Mouse (Mus musculus) kidney, postnatal 0 days (tissue): Measurements from ENCODE around the gene Galnt11. TPM values are rescaled to one million over a fixed set of nuclear protein-coding genes. Genes with fewer than 3 reads are reported as not detected.

Experiments
- ATAC-seq: fragments of 200-750 bp; cut with Nextera tagmentation; replicated peaks from 2 replicates; pipeline ENCODE4 v1.8.0; 2017; ENCODE audit warnings: low read depth, moderate number of reproducible peaks, moderate TSS enrichment, moderate library complexity; ENCODE audit not compliant: low FRiP score
- DNase-seq: peaks from one replicate; pipeline ENCODE4 v3.0.0-alpha.2; 2016; ENCODE audit warnings: low spot score
- H3K27ac ChIP-seq: fragments of 300-500 bp; sonication (generic); 2 replicates; pipeline ENCODE4 v1.5.1; 2014; ENCODE audit warnings: mild to moderate bottlenecking
- H3K27me3 ChIP-seq: fragments of 300-500 bp; sonication (generic); 2 replicates; pipeline ENCODE4 v1.6.1; 2014; ENCODE audit warnings: low read length, mixed read lengths; ENCODE audit not compliant: insufficient read depth
- H3K36me3 ChIP-seq: fragments of 300-500 bp; sonication (generic); 2 replicates; pipeline ENCODE4 v1.6.1; 2014; ENCODE audit warnings: low read length, mixed read lengths; ENCODE audit not compliant: insufficient read depth
- H3K4me1 ChIP-seq: fragments of 300-500 bp; sonication (generic); replicated peaks from 2 replicates; pipeline ENCODE4 v1.6.1; 2014; ENCODE audit warnings: antibody characterized with exemption, low read length, mixed read lengths; ENCODE audit not compliant: insufficient read depth
- H3K4me2 ChIP-seq: fragments of 300-500 bp; sonication (generic); 2 replicates; pipeline ENCODE4 v1.6.1; 2014; ENCODE audit warnings: mild to moderate bottlenecking, low read length, moderate library complexity, mixed read lengths
- H3K4me3 ChIP-seq: fragments of 300-500 bp; sonication (generic); replicated peaks from 2 replicates; pipeline ENCODE4 v1.5.1; 2014; ENCODE audit warnings: low read depth, low read length
- H3K9ac ChIP-seq: fragments of 300-500 bp; sonication (generic); 2 replicates; pipeline ENCODE4 v1.6.1; 2014; ENCODE audit warnings: low read depth, low read length
- H3K9me3 ChIP-seq: fragments of 300-500 bp; sonication (generic); replicated peaks from 2 replicates; pipeline ENCODE4 v1.6.1; 2016; ENCODE audit warnings: low read length, inconsistent platforms, mixed read lengths
- CTCF ChIP-seq: IDR thresholded peaks from 2 replicates; pipeline ENCODE4 v1.5.1; 2016; ENCODE audit warnings: antibody characterized with exemption, low read depth, mild to moderate bottlenecking, moderate library complexity
- WGBS: fragments of 180-500 bp; shearing (Covaris S2); extraction: QIAGEN DNeasy Blood & Tissue Kit; methylation state at CpG from one replicate; pipeline ENCODE4 v1.1.7; 2014; 5-methylcytosine and 5-hydroxymethylcytosine counted together
- polyA plus RNA-seq: library from polyadenylated mRNA; unstranded; fragments of >200 nt; fragmentation: Nextera tagmentation; extraction: Ambion mirVana; gene quantifications from 2 replicates; pipeline ENCODE4 v1.2.1, GENCODE M21; 2015

Galnt11 gene
- polyA plus RNA-seq, 1 experiment from 2014 or later = 212 TPM

DNA sequence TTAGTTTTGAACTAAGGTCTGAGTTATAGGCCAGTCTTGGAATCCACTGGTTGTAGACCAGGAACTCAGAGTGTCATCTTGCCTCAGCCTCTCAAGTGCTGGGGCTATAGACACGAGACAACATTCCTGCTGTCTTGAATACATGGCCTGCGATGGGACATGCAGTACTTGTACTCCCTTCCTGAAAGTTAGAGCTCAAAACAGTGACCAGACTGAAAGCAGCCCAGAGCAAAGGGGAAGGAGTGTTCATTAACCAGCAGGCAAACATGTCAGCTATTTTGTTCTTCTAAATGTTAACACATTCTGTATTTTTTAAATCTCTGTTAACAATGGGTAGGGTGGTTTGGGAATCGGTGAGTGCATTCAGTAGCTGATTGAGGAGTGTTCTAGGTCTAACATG lies 25.3 kb downstream of the Galnt11 start:
- Histone ChIP-seq H3K27ac (peak overlapping the region; percentile 51), H3K9ac (no peak overlapping the region), H3K36me3 (peaks cover 9% of the 10 kb centered on the region; the same call in 1 of the 2 replicates), H3K4me2 (peak overlapping the region; percentile 25), H3K27me3 (no peaks in the 10 kb centered on the region), H3K9me3 (no peaks in the 10 kb centered on the region), H3K4me3 (no peak overlapping the region), H3K4me1 (peaks cover 7% of the 10 kb centered on the region; the same call in 1 of the 2 replicates)
- ATAC-seq (no peak), DNase-seq (no peak)
- TF ChIP-seq CTCF = no peak
- 62% methylated on average over 3 of the region's 3 CpGs for WGBS

DNA sequence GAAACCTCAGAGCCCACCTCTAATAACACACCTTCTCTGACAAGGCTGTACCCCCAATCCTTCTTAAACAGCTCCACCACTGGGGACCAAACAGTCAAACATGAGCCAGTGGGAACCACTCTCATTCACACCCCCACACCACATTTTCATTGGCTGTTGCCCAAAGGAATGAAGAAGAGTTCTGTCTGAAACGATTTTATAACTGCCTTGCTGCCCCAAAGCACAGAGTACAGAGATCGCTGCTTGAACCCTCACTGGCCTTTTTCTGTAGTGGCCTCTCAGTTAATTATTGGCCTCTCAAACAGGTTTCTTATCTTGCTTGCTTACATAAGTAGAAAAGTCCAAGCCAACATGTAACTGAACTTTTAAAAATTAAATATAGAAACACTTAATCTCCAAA lies 30.7 kb downstream of the Galnt11 start:
- Histone ChIP-seq H3K27me3 (no peaks in the 10 kb centered on the region), H3K4me2 (no peak overlapping the region), H3K9ac (no peak overlapping the region), H3K27ac (peak overlapping the region; percentile 88), H3K9me3 (no peaks in the 10 kb centered on the region), H3K4me1 (peaks cover 9% of the 10 kb centered on the region; the same call in 1 of the 2 replicates), H3K36me3 (peaks cover 41% of the 10 kb centered on the region; the same call in 1 of the 2 replicates), H3K4me3 (no peak overlapping the region)
- WGBS = 45% methylated on average over 2 of the region's 2 CpGs
- no peak for TF ChIP-seq CTCF
- DNase-seq = peak; percentile 34
- peak; percentile 87 for ATAC-seq

DNA sequence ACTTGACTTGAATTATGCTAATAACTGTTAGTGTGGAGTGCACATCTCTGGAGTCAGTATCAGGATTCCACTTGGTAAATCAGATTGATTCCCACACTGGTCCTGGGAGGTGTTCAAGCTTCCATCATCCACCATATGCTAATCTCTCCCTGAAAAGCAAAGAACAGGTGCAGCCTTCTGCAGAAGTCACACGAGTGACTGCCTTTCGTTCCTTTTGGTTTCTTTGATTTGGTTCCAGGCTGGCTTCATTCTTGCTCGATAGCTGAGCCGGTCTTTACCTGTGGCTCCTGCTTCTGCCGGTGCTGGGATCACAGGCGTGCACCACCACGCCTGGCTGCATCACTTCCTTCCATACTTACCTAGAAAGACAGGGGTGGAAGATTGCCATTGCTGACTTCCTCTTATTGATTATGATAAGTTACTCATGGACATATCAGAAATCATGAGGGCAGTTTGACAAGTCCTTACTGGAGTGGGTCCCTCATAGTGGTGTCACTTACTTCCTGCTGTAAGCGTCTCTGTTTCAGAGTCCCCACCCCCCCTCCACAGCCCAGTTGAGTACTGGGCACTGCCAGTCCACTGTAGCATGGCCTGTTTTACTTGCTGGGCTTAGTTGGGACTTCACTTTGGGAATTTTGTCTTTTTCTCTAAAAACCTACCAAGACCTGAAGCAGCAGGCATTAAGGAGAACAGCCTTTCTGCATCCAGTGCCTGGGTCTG lies 31.3 kb downstream of the Galnt11 start:
- peak; percentile 75 for ATAC-seq
- Histone ChIP-seq H3K4me3 (no peak overlapping the region), H3K27ac (peak overlapping the region; percentile 88), H3K4me1 (peaks cover 7% of the 10 kb centered on the region; the same call in 1 of the 2 replicates), H3K9me3 (no peaks in the 10 kb centered on the region), H3K27me3 (no peaks in the 10 kb centered on the region), H3K4me2 (no peak overlapping the region), H3K36me3 (peaks cover 41% of the 10 kb centered on the region; the same call in 1 of the 2 replicates), H3K9ac (no peak overlapping the region)
- no peak for DNase-seq
- no peak for TF ChIP-seq CTCF
- 67% methylated on average over 8 of the region's 8 CpGs for WGBS

DNA sequence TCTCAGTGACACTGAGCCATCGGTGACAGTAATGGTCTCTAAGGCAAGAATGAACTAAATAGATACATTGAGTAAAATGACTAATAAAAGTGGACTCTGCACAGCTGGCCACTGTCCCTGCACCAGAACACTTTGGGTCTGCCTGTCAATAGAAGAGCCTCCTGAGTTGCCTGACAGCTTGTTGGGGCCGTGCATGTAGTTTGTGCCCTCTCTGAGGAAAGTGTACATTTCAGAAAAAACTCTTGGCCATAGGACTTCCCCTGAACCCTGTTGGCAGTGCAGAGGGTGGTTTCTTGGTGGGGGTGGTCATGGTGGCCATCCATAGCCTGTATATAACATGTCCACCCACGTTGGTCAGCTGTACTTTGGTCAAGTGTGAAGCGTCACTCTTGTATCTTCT lies 32.8 kb downstream of the Galnt11 start:
- H3K4me3 ChIP-seq = no peak overlapping the region
- DNase-seq = no peak
- peaks cover 7% of the 10 kb centered on the region; the same call in 1 of the 2 replicates for H3K4me1 ChIP-seq
- ATAC-seq = no peak
- no peak overlapping the region for H3K9ac ChIP-seq
- peak overlapping the region; percentile 88; the same call in 1 of the 2 replicates for H3K27ac ChIP-seq
- TF ChIP-seq CTCF = no peak
- H3K27me3 ChIP-seq = no peaks in the 10 kb centered on the region
- H3K36me3 ChIP-seq = peaks cover 52% of the 10 kb centered on the region; the same call in 1 of the 2 replicates
- no peak overlapping the region for H3K4me2 ChIP-seq
- 95% methylated on average over 4 of the region's 4 CpGs for WGBS
- no peaks in the 10 kb centered on the region for H3K9me3 ChIP-seq

DNA sequence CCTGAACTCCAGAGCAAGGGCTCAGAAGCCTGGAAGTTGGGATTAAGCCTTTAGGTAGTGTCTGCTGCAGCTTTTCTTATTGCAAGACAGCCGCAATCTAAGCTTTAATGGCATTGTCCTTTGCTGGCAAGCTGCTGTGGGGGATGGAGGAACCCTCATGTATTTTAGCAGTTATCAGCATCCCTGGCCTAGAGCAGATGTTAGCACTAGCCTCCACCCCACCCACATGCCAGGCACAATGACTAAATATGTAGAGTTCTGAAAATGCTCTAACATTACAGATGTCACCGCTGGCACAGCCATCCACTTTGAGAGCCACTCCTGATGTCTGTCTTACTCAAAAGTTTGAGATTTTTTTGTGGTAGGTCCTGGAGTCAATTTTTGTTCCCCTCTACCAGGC lies 35.0 kb downstream of the Galnt11 start:
- ATAC-seq (no peak), DNase-seq (no peak)
- Histone ChIP-seq H3K9ac (no peak overlapping the region), H3K27ac (no peak overlapping the region), H3K4me1 (0 out of 2 replicates have a peak, but pooled peaks cover 7% of the 10 kb centered on the region), H3K36me3 (peaks cover 44% of the 10 kb centered on the region; the same call in 1 of the 2 replicates), H3K4me3 (no peak overlapping the region), H3K27me3 (no peaks in the 10 kb centered on the region), H3K4me2 (no peak overlapping the region), H3K9me3 (no peaks in the 10 kb centered on the region)
- TF ChIP-seq CTCF = no peak
- 96% methylated on average over 2 of the region's 2 CpGs for WGBS

DNA sequence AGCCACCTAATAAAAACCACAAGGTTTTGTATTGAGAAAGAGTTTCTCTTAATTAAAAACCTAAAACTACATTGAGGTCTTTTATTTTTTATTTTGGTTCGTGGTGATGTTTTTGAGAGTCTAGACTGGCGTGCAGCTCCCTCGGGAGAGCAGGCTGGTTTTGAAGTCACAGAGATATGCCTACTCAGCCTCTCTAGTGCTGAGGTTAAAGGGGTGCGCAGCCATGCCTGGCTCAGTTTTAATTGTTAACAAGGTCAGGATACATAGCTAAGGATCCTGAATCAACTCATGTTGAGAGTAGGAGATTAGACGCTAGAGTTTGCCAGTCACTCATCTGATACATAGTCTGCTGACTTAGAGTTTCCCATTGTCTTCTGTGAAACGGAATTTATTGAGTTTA lies 39.7 kb downstream of the Galnt11 start:
- H3K27ac ChIP-seq = peak overlapping the region; percentile 64; the same call in 1 of the 2 replicates
- 72% methylated on average over 6 of the region's 6 CpGs for WGBS

More for the DNA sequence above, 39.7 kb downstream of the Galnt11 start:
- 0 out of 2 replicates have a peak, but pooled peaks have one; percentile 52 for ATAC-seq
- Histone ChIP-seq H3K27me3 (no peaks in the 10 kb centered on the region), H3K9me3 (no peaks in the 10 kb centered on the region), H3K9ac (no peak overlapping the region), H3K4me3 (no peak overlapping the region), H3K4me2 (no peak overlapping the region), H3K36me3 (peaks cover 48% of the 10 kb centered on the region), H3K4me1 (no peaks in the 10 kb centered on the region)
- no peak for TF ChIP-seq CTCF
- DNase-seq = no peak
